Mouse (Mus musculus) liver, embryonic 16.5 days (tissue): ENCODE results near the gene Senp5. TPM values are rescaled to one million over a fixed set of nuclear protein-coding genes. Genes with fewer than 3 reads are reported as not detected.

ENCODE experiments used
- ATAC-seq: fragments of 200-750 bp; cut with Nextera tagmentation; 2 replicates; pipeline ENCODE4 v1.8.0; 2017; ENCODE audit warnings: low read depth, mild to moderate bottlenecking, moderate number of reproducible peaks, moderate library complexity
- H3K27ac ChIP-seq: fragments of 300-500 bp; sonication (generic); 2 replicates; pipeline ENCODE4 v1.5.1; 2014; ENCODE audit warnings: mild to moderate bottlenecking, low read length
- H3K27me3 ChIP-seq: fragments of 300-500 bp; sonication (generic); 2 replicates; pipeline ENCODE4 v1.6.1; 2014; ENCODE audit warnings: low read depth, low read length, mixed read lengths; ENCODE audit not compliant: control insufficient read depth, insufficient read depth
- H3K36me3 ChIP-seq: fragments of 300-500 bp; sonication (generic); 2 replicates; pipeline ENCODE4 v1.6.1; 2014; ENCODE audit warnings: mild to moderate bottlenecking; ENCODE audit not compliant: control insufficient read depth, insufficient read depth
- H3K4me1 ChIP-seq: fragments of 300-500 bp; sonication (generic); 2 replicates; pipeline ENCODE4 v1.6.1; 2014; ENCODE audit warnings: low read depth, low read length, mixed read lengths; ENCODE audit not compliant: control insufficient read depth
- H3K4me2 ChIP-seq: fragments of 300-500 bp; sonication (generic); 2 replicates; pipeline ENCODE4 v1.6.1; 2014; ENCODE audit warnings: low read depth, low read length, mixed read lengths
- H3K4me3 ChIP-seq: fragments of 300-500 bp; sonication (generic); 2 replicates; pipeline ENCODE4 v1.5.1; 2014; ENCODE audit warnings: low read depth, mild to moderate bottlenecking, low read length
- H3K9ac ChIP-seq: fragments of 300-500 bp; sonication (generic); 2 replicates; pipeline ENCODE4 v1.6.1; 2014; ENCODE audit warnings: low read depth, low read length
- H3K9me3 ChIP-seq: fragments of 300-500 bp; sonication (generic); replicated peaks from 2 replicates; pipeline ENCODE4 v1.6.1; 2016; ENCODE audit warnings: low read length; ENCODE audit not compliant: control insufficient read depth
- WGBS: fragments of 180-500 bp; shearing (Covaris S2); extraction: QIAGEN DNeasy Blood & Tissue Kit; methylation state at CpG from one replicate; pipeline ENCODE4 v1.1.7; 2014; ENCODE audit not compliant: insufficient replicate concordance; 5-methylcytosine and 5-hydroxymethylcytosine counted together
- polyA plus RNA-seq: library from polyadenylated mRNA; unstranded; fragments of >200 nt; fragmentation: Nextera tagmentation; extraction: Ambion mirVana; gene quantifications from 2 replicates; pipeline ENCODE4 v1.2.1, GENCODE M21; 2015

Gene Senp5
- polyA plus RNA-seq, 1 experiment from 2014 or later: 4.9 TPM

GRCm38 (mm10) chr16:31993195-31993594 lies 9.9 kb downstream of the Senp5 start:
- Histone ChIP-seq H3K9ac (no peak overlapping the region), H3K4me2 (no peak overlapping the region), H3K36me3 (peaks cover 3% of the 10 kb centered on the region; the same call in 1 of the 2 replicates), H3K4me3 (no peak overlapping the region), H3K27me3 (no peaks in the 10 kb centered on the region), H3K4me1 (no peaks in the 10 kb centered on the region), H3K27ac (0 out of 2 replicates have a peak overlapping the region, but pooled peaks have one; percentile 37), H3K9me3 (no peaks in the 10 kb centered on the region)
- ATAC-seq: peak; percentile 27; the same call in 1 of the 2 replicates
- WGBS: 74% methylated on average over 4 of the region's 4 CpGs

- no peak overlapping the region for H3K27ac ChIP-seq
- H3K36me3 ChIP-seq: peaks cover 4% of the 10 kb centered on the region; the same call in 1 of the 2 replicates
Observed at GRCm38 (mm10) chr16:31992039-31992438, 11.0 kb downstream of the Senp5 start.

GRCm38 (mm10) chr16:31980946-31981345 lies 22.1 kb downstream of the Senp5 start:
- no peak overlapping the region for H3K9ac ChIP-seq
- H3K27me3 ChIP-seq: no peaks in the 10 kb centered on the region
- H3K4me2 ChIP-seq: no peak overlapping the region
- 67% methylated on average over 5 of the region's 5 CpGs for WGBS
- ATAC-seq: no peak
- no peaks in the 10 kb centered on the region; the same call in 1 of the 2 replicates for H3K36me3 ChIP-seq
- no peaks in the 10 kb centered on the region for H3K4me1 ChIP-seq
- no peaks in the 10 kb centered on the region for H3K9me3 ChIP-seq
- H3K27ac ChIP-seq: no peak overlapping the region
- H3K4me3 ChIP-seq: no peak overlapping the region

More at GRCm38 (mm10) chr16:31992039-31992438, 11.0 kb downstream of the Senp5 start:
- H3K4me1 ChIP-seq: no peaks in the 10 kb centered on the region
- H3K4me2 ChIP-seq: no peak overlapping the region
- no peak overlapping the region for H3K9ac ChIP-seq
- 53% methylated on average over 1 of the region's 1 CpGs for WGBS
- H3K27me3 ChIP-seq: no peaks in the 10 kb centered on the region
- ATAC-seq: no peak
- H3K4me3 ChIP-seq: no peak overlapping the region
- H3K9me3 ChIP-seq: no peaks in the 10 kb centered on the region

GRCm38 (mm10) chr16:31979501-31979900 lies 23.6 kb downstream of the Senp5 start:
- ATAC-seq: no peak
- no peak overlapping the region for H3K4me3 ChIP-seq
- no peaks in the 10 kb centered on the region for H3K4me1 ChIP-seq
- no peaks in the 10 kb centered on the region for H3K27me3 ChIP-seq
- H3K9me3 ChIP-seq: no peaks in the 10 kb centered on the region
- H3K36me3 ChIP-seq: no peaks in the 10 kb centered on the region; the same call in 1 of the 2 replicates
- no peak overlapping the region for H3K4me2 ChIP-seq
- WGBS: 74% methylated on average over 3 of the region's 3 CpGs
- no peak overlapping the region for H3K27ac ChIP-seq
- no peak overlapping the region for H3K9ac ChIP-seq

GRCm38 (mm10) chr16:31975258-31975657 lies 27.8 kb downstream of the Senp5 start:
- Histone ChIP-seq H3K9me3 (no peaks in the 10 kb centered on the region), H3K9ac (no peak overlapping the region), H3K27me3 (no peaks in the 10 kb centered on the region), H3K27ac (no peak overlapping the region), H3K36me3 (no peaks in the 10 kb centered on the region; the same call in 1 of the 2 replicates), H3K4me1 (no peaks in the 10 kb centered on the region), H3K4me3 (no peak overlapping the region), H3K4me2 (no peak overlapping the region)
- 78% methylated on average over 4 of the region's 4 CpGs for WGBS
- no peak for ATAC-seq

GRCm38 (mm10) chr16:31963224-31963623 lies 39.9 kb downstream of the Senp5 start:
- H3K9ac ChIP-seq: no peak overlapping the region

GRCm38 (mm10) chr16:31948345-31948774 lies 54.7 kb downstream of the Senp5 start, which contains the start of the genes 0610012G03Rik and Ncbp2:
Gene 0610012G03Rik, minus strand, starts transcription at chr16:31948494.
Gene Ncbp2, plus strand, starts transcription at chr16:31948513.
- H3K9me3 ChIP-seq: no peaks in the 10 kb centered on the region
- H3K27ac ChIP-seq: peak within 1 kb of the TSS; percentile 74
- peak within 1 kb of the TSS; percentile 91 for H3K4me2 ChIP-seq
- H3K4me1 ChIP-seq: peaks cover 26% of the 10 kb centered on the region
- peaks cover 2% of the 10 kb centered on the region; the same call in 1 of the 2 replicates for H3K36me3 ChIP-seq
- H3K4me3 ChIP-seq: peak within 1 kb of the TSS; percentile 91
- H3K9ac ChIP-seq: peak within 1 kb of the TSS; percentile 80
- ATAC-seq: peak; percentile 90
- no peaks in the 10 kb centered on the region for H3K27me3 ChIP-seq
- WGBS: under 1% methylated on average over 54 of the region's 55 CpGs

More at GRCm38 (mm10) chr16:31963224-31963623, 39.9 kb downstream of the Senp5 start:
- no peak overlapping the region for H3K4me2 ChIP-seq
- peaks cover 4% of the 10 kb centered on the region; the same call in 1 of the 2 replicates for H3K36me3 ChIP-seq
- H3K27ac ChIP-seq: no peak overlapping the region
- H3K9me3 ChIP-seq: no peaks in the 10 kb centered on the region
- H3K27me3 ChIP-seq: no peaks in the 10 kb centered on the region
- H3K4me1 ChIP-seq: no peaks in the 10 kb centered on the region
- WGBS: 79% methylated on average over 7 of the region's 7 CpGs
- no peak for ATAC-seq
- H3K4me3 ChIP-seq: no peak overlapping the region

GRCm38 (mm10) chr16:31947901-31948316 lies 55.2 kb downstream of the Senp5 start:
- Histone ChIP-seq H3K36me3 (peaks cover 2% of the 10 kb centered on the region; the same call in 1 of the 2 replicates), H3K9ac (peak overlapping the region; percentile 80), H3K4me1 (peaks cover 26% of the 10 kb centered on the region), H3K27ac (peak overlapping the region; percentile 74), H3K4me3 (peak overlapping the region; percentile 91), H3K27me3 (no peaks in the 10 kb centered on the region), H3K9me3 (no peaks in the 10 kb centered on the region), H3K4me2 (peak overlapping the region; percentile 91)
- ATAC-seq: no peak; the same call in 1 of the 2 replicates
- under 1% methylated on average over 37 of the region's 38 CpGs for WGBS

- Histone ChIP-seq H3K36me3 (peaks cover 2% of the 10 kb centered on the region; the same call in 1 of the 2 replicates), H3K9me3 (no peaks in the 10 kb centered on the region), H3K4me3 (peak overlapping the region; percentile 91), H3K4me1 (peaks cover 26% of the 10 kb centered on the region), H3K9ac (peak overlapping the region; percentile 80), H3K4me2 (peak overlapping the region; percentile 91), H3K27ac (peak overlapping the region; percentile 74), H3K27me3 (no peaks in the 10 kb centered on the region)
- WGBS: 7% methylated on average over 8 of the region's 8 CpGs
- ATAC-seq: no peak
Observed at GRCm38 (mm10) chr16:31947333-31947732, 55.8 kb downstream of the Senp5 start.
